Mouse (Mus musculus): ENCODE results near the gene Cdc37. TPM values are rescaled to one million over a fixed set of nuclear protein-coding genes. Genes with fewer than 3 reads are reported as not detected.

The Cdc37 gene
- total RNA-seq, 1 experiment from 2014 or later = 190 TPM

DNA sequence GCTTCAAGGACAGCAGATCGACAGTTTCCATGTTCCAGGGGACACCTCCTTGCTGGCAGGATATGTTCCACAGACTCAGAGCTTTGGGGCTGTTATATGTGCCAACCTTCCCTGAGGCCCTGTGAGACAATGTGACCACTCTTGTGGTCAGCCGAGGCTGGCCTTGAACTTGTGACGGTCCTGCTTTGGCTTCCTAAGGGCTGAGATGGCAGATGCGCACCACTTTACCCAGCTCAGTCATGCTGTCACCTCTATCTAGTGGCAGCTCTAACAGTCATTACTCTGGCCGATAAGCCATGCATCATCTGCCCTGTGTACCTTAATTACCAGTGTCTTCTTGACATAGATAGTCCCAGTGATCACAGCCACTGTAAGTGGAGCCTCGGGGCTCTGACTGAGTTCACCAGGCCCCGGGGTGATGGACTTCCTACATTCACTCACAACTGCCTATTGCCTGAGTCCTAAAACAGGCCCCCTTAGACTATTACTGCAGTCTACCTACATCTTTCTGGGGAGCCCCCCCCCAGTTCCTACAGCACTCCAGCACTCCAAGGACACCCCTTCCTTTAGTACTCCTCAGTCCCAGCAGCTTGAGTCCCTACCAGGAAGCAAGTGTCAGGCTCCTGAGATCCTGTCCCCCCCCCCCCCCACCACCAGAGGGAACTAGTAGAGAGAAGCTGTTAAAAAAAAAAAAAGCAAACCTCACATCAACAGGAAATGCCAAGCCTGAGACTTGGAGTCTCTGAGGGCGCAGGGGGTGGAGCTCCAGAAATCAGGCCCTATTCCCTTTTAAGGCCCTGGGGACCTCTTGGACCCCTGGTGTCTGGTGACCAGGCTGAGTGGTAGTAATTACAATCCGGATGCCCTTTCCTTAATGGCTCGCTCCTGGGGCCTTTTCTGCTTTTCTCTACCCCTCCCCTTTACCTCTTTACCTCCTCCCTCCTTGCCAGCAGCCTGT lies 17.6 kb upstream of the Cdc37 start:
- DNase-seq = no peak

DNA sequence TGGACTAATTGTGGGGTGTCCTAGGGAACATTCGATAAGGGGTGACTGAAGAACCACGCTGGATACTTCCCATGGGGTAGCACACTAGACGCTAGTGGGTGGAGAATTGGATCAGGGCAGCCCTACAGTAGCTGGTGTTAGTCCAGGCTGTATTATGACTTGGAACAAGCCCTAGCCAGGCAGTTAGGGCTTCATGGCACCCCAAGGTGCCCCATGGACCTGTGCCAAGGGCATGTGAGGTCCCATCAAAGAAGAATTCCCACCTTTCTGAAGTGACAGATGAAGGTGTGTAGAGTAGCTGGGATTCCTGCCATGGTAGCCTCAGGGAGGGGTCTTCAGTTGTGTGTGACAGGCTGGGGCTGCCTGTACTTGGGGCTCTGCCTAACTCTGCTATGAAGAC lies 16.7 kb upstream of the Cdc37 start:
- no peak for DNase-seq

DNA sequence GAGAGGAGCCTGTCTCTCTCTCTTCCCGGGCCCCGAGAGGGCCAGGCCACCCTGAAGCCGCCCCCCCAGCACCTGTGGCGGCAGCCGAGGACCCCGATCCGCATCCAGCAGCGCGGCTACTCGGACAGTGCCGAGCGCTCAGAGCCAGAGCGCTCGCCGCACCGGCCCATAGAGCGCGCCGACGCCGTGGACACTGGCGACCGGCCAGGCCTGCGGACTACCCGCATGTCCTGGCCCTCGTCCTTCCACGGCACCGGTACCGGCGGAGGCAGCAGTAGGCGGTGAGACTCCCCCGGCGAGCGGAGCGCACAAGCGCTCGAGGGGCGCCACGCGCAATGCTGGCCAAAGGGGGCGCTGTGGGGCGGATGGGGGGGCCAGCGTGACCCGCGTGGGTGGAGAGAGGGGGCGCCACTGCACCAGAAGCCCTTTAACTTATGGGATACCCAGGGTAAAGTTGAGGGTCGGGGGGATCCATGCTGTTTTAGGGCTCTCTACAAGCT lies 16.2 kb upstream of the Cdc37 start:
- DNase-seq = peak; percentile 64

DNA sequence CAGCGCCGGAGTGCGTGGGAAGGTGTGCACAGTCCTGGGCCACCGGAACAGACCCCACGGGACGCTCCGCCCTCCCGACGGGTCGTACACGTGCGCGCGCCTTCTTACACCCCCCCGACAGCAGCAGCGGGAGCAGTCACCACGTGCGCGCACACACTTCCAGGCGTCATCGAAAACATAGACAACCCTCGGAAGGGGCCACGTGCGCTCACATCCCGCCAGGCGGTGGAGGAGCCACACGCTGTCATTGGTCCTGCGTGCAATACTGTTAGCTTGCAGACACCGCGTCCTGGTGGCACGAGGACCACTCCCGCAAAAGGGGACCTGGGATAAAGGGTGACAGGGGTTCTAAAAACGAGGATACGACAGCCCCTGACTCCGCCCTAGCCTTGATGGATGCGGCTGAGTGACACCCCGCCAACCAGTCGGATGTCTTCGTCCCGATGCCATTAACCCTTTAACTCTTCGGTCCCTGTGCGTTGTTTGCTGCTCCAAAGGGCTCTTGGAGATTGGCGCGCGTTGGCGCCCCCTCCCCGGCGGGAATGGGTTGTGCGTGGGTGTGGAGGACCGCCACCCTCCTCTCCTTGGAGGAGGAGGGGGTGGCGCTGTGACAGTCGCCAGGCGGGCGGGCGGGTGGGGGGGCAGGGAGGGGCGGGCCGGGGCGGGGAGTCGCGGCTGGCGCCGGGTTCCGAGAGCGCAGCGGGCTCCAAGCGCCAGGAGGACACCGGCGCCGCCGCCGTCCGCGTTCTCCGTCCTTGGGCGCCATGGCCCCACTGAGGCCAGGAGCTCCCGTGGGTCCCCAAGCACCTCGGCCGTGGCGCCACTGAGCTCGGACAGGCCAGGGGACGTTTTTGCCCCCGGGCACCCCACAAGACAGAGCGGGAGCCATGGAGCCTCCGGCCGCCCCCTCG lies 15.5 kb upstream of the Cdc37 start, which contains the start of gene Pde4a:
TSS of gene Pde4a (plus strand) at position 674 of the 911 bp plus-strand sequence.
- DNase-seq = peak; percentile 36

DNA sequence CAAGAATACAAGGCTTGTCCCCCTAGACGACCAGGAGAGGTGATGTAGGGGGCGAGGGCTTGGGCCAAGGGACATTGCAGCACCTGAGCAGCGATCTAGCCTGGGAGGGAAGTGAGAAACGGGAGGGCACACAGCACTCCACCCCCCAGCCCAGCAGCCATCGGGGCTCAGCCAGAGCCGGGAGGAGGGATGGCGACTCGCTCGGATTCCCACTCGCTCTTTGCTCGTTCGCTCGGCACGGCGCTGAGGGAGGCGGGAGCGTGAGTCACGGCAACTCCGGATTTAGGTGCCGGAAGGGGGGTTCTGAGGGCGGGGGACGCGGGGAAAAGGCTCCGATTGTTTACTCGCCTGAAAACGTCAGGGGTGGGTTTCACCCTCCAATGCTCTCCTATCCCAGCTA lies 14.3 kb upstream of the Cdc37 start:
- DNase-seq = peak; percentile 58

DNA sequence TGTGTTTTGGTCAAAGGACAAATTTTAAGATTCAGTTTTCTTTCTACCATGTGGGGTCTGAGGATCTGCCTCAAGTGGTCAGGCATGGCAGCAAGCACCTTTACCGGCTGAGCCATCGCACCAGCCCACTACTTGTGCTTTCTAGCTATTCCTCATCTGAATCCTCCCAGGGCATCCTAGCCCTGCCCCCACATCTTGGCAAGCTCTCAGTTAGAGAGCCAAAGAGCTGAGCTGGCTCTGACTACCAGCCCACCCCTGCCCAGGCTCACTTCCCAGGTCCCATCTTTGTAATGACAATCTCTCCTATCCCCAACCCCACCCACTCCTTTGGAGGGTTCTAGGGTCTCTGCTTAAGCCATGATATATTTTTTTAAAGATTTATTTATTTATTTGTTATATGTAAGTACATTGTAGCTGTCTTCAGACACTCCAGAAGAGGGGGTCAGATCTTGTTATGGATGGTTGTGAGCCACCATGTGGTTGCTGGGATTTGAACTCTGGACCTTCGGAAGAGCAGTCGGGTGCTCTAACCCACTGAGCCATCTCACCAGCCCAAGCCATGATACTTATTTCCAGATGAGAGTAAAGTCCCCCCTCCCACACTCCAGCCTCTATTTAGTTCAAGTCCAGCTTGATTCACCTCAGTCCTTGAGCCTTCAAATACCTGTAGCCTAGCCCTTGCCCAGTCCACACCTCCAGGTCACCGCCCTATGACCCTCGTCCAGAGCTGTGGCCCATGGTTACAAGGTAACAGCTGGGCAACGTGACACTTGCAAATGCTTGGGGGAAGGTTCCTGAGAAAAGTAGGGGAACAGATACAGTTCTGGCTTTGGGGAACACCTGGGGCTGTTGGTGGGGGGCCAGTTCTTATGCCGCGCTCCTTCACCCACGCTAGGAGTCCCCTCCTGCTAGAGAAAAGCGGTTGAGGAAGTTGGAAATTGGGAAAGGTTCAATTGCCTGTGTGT lies 13.6 kb upstream of the Cdc37 start:
- DNase-seq = no peak

DNA sequence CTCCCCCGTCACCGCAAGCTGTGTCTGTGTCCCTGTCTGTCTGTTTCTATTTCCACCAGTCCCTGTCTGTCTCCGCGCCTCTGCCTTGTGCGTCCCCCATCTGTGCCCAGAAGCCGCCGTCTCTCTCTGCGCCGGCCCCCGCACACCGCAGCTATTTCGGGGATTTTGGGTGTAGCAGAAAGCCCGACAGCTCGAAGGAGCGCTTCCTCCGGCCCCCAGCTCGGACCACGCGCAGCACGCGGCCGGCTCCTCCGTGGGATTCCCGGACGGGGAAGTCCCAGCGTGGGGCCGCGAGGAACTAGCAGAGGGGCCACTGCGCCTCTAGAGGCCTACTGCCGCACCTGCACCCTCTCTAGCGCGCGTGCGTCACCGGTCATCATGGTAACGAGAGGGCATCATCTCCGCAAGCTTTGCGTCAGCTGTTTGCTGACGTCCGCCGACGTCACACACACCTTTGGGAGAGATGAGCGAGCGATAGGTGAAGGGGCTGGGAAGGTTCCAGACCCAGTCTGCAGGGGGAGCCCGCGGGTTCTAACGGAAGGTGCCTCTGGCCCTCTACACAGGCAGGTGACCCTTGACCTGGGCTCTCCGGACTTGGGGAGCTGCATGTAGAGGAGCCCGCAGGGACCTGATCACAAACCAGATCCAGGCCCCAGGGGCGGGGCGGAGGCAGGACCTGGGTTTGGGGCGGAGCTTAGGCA lies 11.6 kb upstream of the Cdc37 start:
- DNase-seq = peak; percentile 88

DNA sequence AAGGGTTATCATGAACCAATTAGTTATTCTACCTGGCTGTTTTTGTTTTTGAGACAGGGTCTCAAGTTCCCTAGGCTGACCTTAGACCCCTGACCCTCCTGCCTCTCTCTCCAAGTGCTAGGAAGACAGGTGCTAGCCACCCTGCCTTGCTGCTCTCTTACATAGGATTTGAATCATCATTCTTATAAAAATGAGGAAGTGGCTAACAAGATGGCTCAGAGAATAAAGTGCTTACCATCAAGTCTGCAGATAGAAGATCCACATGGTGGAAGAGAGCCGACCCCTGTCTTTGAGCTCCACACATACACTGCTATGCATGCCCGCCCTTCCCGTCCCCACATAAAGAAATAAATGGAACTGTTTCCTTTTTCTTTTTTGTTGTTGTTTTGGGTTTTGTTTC lies 5.0 kb upstream of the Cdc37 start:
- DNase-seq = no peak

DNA sequence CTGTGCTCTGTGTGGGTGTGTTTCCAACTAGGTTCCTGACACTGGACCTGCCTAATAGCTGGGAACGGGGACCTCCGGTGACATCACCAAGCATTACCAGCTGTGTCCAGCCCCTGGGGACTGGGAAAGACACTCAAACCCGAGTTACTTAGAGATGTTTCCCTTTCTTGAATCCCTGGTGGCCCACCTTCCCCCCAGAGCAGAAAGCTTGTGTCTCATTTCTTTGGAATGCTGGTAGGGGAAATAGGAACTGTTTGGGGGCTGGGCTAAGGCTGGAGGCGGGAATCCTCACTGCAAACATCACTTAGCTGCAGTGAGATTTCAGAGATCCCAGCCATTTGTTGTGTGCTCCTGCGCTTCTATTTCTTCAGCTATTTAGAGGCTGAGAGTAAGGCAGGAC lies 4.1 kb upstream of the Cdc37 start:
- no peak for DNase-seq

DNA sequence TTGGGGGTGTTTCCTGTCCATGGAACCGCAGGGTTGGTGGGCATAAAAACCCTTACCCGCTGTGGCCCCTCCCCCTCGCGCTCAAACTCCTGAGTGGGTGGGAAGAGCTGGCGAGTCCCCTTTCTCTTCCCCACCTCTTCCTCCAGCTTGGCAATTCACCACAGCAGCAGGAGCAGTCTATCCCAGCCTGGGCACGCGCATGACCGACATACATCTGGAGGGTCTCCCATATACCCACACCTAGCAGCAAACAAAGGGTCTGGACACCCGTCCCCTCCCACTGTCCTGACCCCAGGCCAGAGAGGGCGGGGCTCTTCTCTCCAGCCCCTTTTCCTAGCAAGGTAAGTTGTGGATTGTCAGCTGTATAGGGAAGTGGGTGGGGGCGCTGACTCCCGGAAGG lies 3.5 kb upstream of the Cdc37 start:
- no peak for DNase-seq

DNA sequence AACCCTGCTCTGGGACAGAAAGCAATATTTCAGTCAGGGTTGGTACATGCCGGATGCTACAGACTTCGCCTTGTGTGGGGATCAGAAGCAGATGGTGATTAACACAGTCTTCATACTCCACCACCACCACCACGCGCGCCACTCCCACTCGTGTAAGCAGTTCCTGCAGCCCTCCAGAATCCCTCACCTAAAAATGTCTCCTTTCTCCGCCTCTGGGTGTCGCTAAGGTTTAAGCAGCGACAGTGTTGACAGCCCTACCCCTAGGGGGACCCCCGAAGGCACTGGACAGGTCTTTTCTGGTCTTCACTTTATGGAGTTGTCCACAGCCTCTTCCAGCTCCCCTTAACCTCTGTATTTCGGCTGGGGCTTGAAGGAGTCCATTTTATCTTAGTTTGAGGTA lies 2.9 kb upstream of the Cdc37 start:
- DNase-seq = no peak

DNA sequence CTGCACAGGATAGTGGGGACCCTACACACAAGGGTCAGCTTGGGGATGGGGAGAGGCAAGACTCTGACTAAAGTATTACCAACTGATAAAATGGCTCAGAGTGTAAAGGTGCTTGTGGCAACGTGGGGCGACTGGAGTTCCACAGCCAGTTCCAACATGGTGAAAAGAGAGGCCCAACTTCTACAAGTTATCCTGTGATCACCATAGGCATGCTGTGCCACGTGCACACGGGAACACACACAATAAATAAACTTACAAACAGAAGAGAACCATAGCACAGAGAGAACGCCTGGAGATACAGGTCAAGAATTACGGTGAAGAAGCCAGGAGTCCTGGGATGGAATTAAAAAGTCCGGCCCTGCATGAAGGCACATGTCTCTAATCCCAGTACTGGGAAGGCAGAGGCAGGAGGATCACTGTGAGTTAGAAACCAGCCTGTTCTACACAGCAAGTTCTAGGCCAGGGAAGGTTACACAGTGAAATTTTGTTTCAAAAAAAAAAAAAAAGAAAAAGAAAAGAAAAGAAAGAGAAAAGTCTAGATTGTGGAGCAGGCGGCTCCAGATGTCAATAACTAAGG lies 617 bp downstream of the Cdc37 start:
- DNase-seq = no peak

DNA sequence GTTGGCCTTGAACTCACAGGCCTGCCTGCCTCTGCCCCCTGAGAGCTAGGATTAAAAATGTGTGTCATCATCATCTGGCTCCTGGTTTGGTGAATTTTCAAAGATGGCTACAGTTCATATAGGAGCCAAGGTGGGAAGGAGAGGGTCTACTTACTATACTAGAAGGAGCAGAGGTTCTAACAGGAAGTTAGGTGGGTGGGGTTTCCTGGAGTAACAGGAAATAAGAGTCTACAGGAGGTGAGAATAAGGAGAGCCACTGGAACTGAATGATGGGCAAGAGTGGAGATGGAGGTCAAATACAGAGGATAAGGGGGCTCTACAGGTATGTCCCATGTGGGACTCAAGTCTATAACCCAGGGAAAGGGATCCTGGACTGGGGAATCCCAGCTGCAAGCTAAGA lies 1.4 kb downstream of the Cdc37 start:
- no peak for DNase-seq

DNA sequence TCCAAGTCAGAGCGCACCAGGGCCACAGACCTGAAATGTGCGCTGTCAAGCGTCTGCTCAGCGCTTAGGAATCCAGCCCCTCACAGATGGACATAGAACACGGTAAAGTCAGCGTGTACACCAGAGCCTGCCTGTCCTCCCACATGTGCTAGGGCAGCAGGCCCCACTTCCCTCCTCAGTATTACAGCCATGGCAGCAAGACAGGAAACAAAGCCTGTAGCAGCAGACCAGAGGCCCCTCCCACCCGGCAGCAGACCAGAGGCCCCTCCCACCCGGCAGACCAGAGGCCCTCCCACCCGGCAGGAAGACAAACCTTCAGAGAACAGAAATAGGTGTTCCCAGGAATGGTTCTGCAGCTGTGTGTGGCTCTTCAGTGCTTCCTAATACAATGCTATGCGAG lies 3.1 kb downstream of the Cdc37 start:
- DNase-seq = no peak

DNA sequence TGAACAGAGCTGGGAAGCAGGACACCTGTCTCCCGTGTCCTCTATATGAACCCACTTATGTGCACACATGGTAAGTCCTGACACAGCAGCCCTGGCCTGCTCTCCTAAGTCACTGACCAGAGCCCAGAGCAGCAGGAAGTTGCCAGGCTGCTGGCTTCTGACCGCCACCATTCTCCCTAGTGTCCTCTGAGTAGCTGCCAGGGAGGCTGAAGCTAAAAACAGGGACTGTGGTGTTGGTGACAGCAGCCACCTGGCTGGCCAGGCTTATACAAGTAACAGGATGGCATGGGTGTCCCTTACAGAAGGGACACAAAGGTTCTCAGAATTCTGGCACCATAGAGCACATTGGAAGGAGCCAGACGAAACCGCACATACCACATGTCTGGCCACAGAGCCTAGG lies 4.4 kb downstream of the Cdc37 start:
- DNase-seq = no peak

DNA sequence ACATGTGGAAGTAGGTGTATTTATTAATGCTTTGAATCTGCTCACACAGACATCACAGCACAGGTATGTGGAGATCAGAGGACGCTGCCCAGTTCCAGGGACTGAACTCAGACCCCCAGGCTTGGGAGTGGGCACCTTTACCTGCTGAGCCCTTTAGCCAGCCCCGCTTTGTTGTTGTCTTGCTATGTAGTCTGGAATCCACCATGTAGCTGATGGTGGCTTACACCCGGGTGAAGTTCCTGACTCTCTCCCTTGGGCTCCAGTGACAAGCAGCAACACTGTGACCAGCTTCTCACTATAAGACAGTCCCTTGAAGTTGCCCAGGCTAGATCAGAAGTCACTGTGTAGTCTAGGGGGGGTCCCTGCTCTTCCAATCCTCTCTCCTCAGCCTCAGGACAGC lies 5.4 kb downstream of the Cdc37 start:
- DNase-seq = no peak

DNA sequence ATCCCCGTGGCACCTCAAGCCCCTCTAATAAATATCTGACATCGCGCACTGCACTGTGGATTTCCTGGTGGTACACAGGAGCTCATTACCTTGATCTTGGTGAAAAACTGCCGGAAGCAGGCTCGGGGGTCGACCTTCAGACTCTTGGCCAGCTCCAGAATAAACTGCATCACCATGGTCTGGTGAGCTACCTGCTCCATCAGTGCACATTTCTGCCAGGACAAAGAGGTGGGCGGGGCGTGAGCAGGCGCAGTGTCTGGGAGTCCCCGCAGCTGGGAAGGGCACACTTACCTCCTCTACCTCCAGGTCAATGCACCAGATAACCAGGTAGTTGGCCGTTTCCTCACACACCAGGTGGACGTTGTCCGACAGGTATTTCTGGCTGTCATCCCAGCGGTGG lies 7.9 kb downstream of the Cdc37 start:
- DNase-seq = no peak

DNA sequence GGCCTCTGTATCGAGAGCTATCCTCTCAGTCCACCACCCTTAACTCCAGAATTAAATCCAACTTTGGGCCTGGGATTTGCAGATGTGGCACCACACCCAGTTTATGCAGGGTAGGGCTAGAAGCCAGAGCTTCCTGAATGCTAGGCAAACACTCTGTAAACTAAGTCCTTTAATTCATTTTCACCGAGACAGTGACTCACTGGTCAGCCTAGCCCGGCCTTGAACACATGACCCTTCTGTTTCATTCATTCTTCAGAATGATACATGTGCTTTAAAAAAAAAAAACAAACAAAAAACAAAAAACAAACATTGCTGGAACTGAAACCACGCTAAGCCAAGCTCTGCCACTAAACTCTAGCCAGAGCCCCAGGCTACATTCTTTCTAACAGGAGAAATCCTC lies 11.4 kb downstream of the Cdc37 start:
- no peak for DNase-seq

DNA sequence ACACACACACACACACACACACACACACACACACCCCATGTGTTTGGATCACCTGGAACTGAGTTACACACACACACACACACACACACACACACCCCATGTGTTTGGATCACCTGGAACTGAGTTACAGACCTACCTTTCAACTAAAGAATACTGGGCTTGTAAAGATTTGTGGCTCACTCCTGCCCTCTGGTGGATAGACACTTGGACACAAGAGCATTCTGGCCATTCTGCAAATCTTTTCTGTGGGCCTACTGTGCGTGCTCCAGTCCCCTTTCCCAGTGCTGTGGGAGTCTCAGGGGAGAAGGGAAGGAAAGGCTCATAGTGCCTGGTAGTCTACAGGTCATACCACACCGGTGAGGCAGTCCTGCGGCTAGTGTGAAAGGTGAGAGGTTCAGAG lies 12.6 kb downstream of the Cdc37 start:
- peak; percentile 49 for DNase-seq

DNA sequence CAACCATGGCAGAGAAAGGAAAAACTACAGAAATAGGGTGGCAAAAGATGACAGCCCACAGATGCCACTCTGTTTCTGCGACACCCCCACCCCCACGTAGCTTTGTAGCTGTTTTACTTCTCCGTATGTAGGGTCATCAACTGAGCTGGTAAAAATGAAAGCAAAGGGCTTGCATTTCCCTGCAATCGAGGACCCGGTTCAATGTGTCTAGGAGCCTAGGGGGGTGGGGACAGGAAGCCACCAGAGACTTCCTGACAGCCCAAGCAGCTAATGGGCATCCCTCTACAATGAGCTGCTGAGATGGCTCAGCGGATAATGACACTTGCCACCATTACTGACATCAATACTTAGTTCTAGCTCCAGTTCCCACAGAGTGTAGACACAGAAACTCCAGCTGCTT lies 13.4 kb downstream of the Cdc37 start:
- DNase-seq = no peak

DNA sequence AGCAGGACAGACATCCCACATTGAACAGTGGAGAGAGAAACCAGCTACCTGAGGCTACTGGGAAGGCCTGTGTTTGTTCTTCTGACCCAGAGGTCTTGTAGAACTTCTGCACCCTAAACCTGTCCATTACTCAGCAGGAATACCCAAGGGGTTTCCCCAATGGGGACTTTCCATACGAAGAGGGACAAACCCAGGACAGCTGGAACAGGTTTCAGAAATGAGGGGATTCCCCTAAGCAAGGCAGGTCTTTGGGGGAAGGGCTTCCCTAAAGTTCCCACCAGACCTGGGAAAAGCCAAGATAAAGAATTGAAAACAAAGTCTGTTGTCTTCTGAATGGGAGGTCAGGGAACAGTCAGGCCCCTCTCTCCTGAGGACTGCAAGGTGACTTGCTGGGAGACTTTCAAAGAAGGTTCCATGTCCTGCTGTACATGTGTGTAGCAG lies 13.8 kb downstream of the Cdc37 start:
- no peak for DNase-seq

All from adrenal gland, postnatal 25 days (tissue).